Mouse (Mus musculus): ENCODE measurements at regions not wholly inside any gene's neighbourhood (a gene's known extent, or its start where the extent isn't known, plus 50 kb on each side); places are given as distances from the start of the nearest gene placed in this dataset.

- ATAC-seq (ENCODE audit: insufficient number of reproducible peaks, low FRiP score, low TSS enrichment): no peak
Measured at GRCm38 (mm10) chr5:42578208-42578844, 510.6 kb downstream of the Gm16223 start.

- no peak for ATAC-seq (ENCODE audit: insufficient number of reproducible peaks, low FRiP score, low TSS enrichment)
Measured at GRCm38 (mm10) chr5:42620698-42621097, 552.9 kb downstream of the Gm16223 start.

GRCm38 (mm10) chr5:42636162-42636823 is 568.5 kb downstream of the Gm16223 start:
- no peak for ATAC-seq (ENCODE audit: insufficient number of reproducible peaks, low FRiP score, low TSS enrichment)

- peak; percentile 20; the same call in 1 of the 2 replicates for ATAC-seq (ENCODE audit: insufficient number of reproducible peaks, low FRiP score, low TSS enrichment)
Measured at GRCm38 (mm10) chr5:42656460-42656859, 576.5 kb upstream of the Cpeb2 start.

- ATAC-seq (ENCODE audit: insufficient number of reproducible peaks, low FRiP score, low TSS enrichment): no peak
Measured at GRCm38 (mm10) chr5:42659994-42660393, 573.0 kb upstream of the Cpeb2 start.

- no peak for ATAC-seq (ENCODE audit: insufficient number of reproducible peaks, low FRiP score, low TSS enrichment)
Measured at GRCm38 (mm10) chr5:42679617-42680016, 553.4 kb upstream of the Cpeb2 start.

- ATAC-seq (ENCODE audit: insufficient number of reproducible peaks, low FRiP score, low TSS enrichment): peak; percentile 64
Measured at GRCm38 (mm10) chr5:42685356-42686057, 547.5 kb upstream of the Cpeb2 start.

- ATAC-seq (ENCODE audit: insufficient number of reproducible peaks, low FRiP score, low TSS enrichment): no peak
Measured at GRCm38 (mm10) chr5:42687176-42687575, 545.8 kb upstream of the Cpeb2 start.
